Mouse (Mus musculus) hindbrain, postnatal 0 days (tissue): Measurements from ENCODE around the gene Gm7694. TPM values are rescaled to one million over a fixed set of nuclear protein-coding genes. Genes with fewer than 3 reads are reported as not detected.

Experiments used
- ATAC-seq: fragments of 200-750 bp; cut with Nextera tagmentation; 2 replicates; pipeline ENCODE4 v1.8.0; 2017; ENCODE audit warnings: mild to moderate bottlenecking, moderate TSS enrichment, moderate library complexity
- DNase-seq: peaks from one replicate; pipeline ENCODE4 v3.0.0-alpha.2; 2015; ENCODE audit warnings: low spot score
- H3K27ac ChIP-seq: fragments of 300-500 bp; sonication (generic); 2 replicates; pipeline ENCODE4 v1.5.1; 2014; ENCODE audit warnings: mild to moderate bottlenecking
- H3K27me3 ChIP-seq: fragments of 300-500 bp; sonication (generic); 2 replicates; pipeline ENCODE4 v1.6.1; 2014; ENCODE audit warnings: low read length, mixed read lengths; ENCODE audit not compliant: insufficient read depth
- H3K36me3 ChIP-seq: fragments of 300-500 bp; sonication (generic); 2 replicates; pipeline ENCODE4 v1.6.1; 2014; ENCODE audit warnings: low read length, mixed read lengths; ENCODE audit not compliant: insufficient read depth
- H3K4me1 ChIP-seq: fragments of 300-500 bp; sonication (generic); 2 replicates; pipeline ENCODE4 v1.6.1; 2014; ENCODE audit warnings: antibody characterized with exemption, low read length, mixed read lengths; ENCODE audit not compliant: insufficient read depth
- H3K4me2 ChIP-seq: fragments of 300-500 bp; sonication (generic); 2 replicates; pipeline ENCODE4 v1.6.1; 2014; ENCODE audit warnings: low read depth, mild to moderate bottlenecking, low read length, moderate library complexity, mixed read lengths
- H3K4me3 ChIP-seq: fragments of 300-500 bp; sonication (generic); 2 replicates; pipeline ENCODE4 v1.5.1; 2014; ENCODE audit warnings: low read length
- H3K9ac ChIP-seq: fragments of 300-500 bp; sonication (generic); replicated peaks from 2 replicates; pipeline ENCODE4 v1.6.1; 2014; ENCODE audit warnings: mild to moderate bottlenecking, low read length, moderate library complexity, mixed read lengths
- H3K9me3 ChIP-seq: fragments of 300-500 bp; sonication (generic); 2 replicates; pipeline ENCODE4 v1.6.1; 2016; ENCODE audit warnings: low read length, mixed read lengths
- CTCF ChIP-seq: IDR thresholded peaks from 2 replicates; pipeline ENCODE4 v1.5.1; 2016; ENCODE audit warnings: antibody characterized with exemption, control low read depth, low read depth
- WGBS: fragments of 180-500 bp; shearing (Covaris S2); extraction: QIAGEN DNeasy Blood & Tissue Kit; methylation state at CpG from one replicate; pipeline ENCODE4 v1.1.7; 2014; 5-methylcytosine and 5-hydroxymethylcytosine counted together
- polyA plus RNA-seq: library from polyadenylated mRNA; unstranded; fragments of >200 nt; fragmentation: Nextera tagmentation; extraction: Ambion mirVana; gene quantifications from 2 replicates; pipeline ENCODE4 v1.2.1, GENCODE M21; 2015
- total RNA-seq: library from RNA; depleted of rRNA; stranded (reverse); fragments of >200 nt; gene quantifications from 2 replicates; pipeline ENCODE4 v1.2.3, GENCODE M21; 2014; rRNA removed

Gm7694 gene
- total and polyA plus RNA-seq, 2 experiments from 2014 or later = 1.2 to 3.2 TPM

- DNase-seq (peak; percentile 93), ATAC-seq (peak; percentile 100)
- peak overlapping the region; percentile 62; the same call in 1 of the 2 replicates for H3K27ac ChIP-seq
- no peak for TF ChIP-seq CTCF
- peak overlapping the region; percentile 71 for H3K4me3 ChIP-seq
- WGBS = 10% methylated on average over 31 of the region's 32 CpGs
- H3K9me3 ChIP-seq = no peaks in the 10 kb centered on the region
- H3K4me2 ChIP-seq = peak overlapping the region; percentile 78
- no peaks in the 10 kb centered on the region for H3K27me3 ChIP-seq
- no peaks in the 10 kb centered on the region for H3K36me3 ChIP-seq
- H3K4me1 ChIP-seq = no peaks in the 10 kb centered on the region
- H3K9ac ChIP-seq = peak overlapping the region; percentile 72
Observed at GRCm38 (mm10) chr1:170255560-170255910, 50.6 kb downstream of the Gm7694 start.

GRCm38 (mm10) chr1:170254893-170255559 lies 51.1 kb downstream of the Gm7694 start:
- Histone ChIP-seq H3K4me3 (peak overlapping the region; percentile 71), H3K27ac (peak overlapping the region; percentile 62; the same call in 1 of the 2 replicates), H3K9me3 (no peaks in the 10 kb centered on the region), H3K36me3 (no peaks in the 10 kb centered on the region), H3K4me2 (peak overlapping the region; percentile 78), H3K4me1 (no peaks in the 10 kb centered on the region), H3K27me3 (no peaks in the 10 kb centered on the region), H3K9ac (peak overlapping the region; percentile 72)
- TF ChIP-seq CTCF = no peak
- DNase-seq (no peak), ATAC-seq (peak; percentile 92)
- 29% methylated on average over 30 of the region's 30 CpGs for WGBS

Other genes starting within 250 kb of the Gm7694 start
- gene Ddr2, start 195.6 kb downstream of the Gm7694 start, total RNA-seq = 5.4 and 8.5 TPM in 2 replicates
- gene Ddr2, start 195.6 kb downstream of the Gm7694 start, polyA plus RNA-seq = 9.6 and 9.9 TPM in 2 replicates
- 38.1 and 46.7 TPM in 2 replicates for gene Uap1, start 131.4 kb downstream of the Gm7694 start, total RNA-seq
- gene Uap1, start 131.4 kb downstream of the Gm7694 start, polyA plus RNA-seq = 52.6 and 54.7 TPM in 2 replicates
- gene Uhmk1, start 90.9 kb downstream of the Gm7694 start, total RNA-seq = 45.1 and 45.6 TPM in 2 replicates
- 7.0 and 8.0 TPM in 2 replicates for gene Uhmk1, start 90.9 kb downstream of the Gm7694 start, polyA plus RNA-seq
- gene Sh2d1b2, start 73.6 kb downstream of the Gm7694 start, total RNA-seq = not detected in 2 replicates
- not detected in 2 replicates for gene Sh2d1b2, start 73.6 kb downstream of the Gm7694 start, polyA plus RNA-seq
- gene Sh2d1b1, start 29.0 kb downstream of the Gm7694 start, total RNA-seq = not detected in 2 replicates
- 0.14 TPM in 1 of 2 replicates, not detected in the other for gene Sh2d1b1, start 29.0 kb downstream of the Gm7694 start, polyA plus RNA-seq
- gene Spata46, start 2.5 kb upstream of the Gm7694 start, total RNA-seq = not detected in 2 replicates
- gene Spata46, start 2.5 kb upstream of the Gm7694 start, polyA plus RNA-seq = 0.24 and 0.39 TPM in 2 replicates